Mouse (Mus musculus) embryonic facial prominence, embryonic 12.5 days (tissue): ENCODE measurements at regions not wholly inside any gene's neighbourhood (a gene's known extent, or its start where the extent isn't known, plus 50 kb on each side); places are given as distances from the start of the nearest gene placed in this dataset.

Experiments used
- ATAC-seq: fragments of 200-750 bp; cut with Nextera tagmentation; 2 replicates; pipeline ENCODE4 v1.8.0; 2017; ENCODE audit not compliant: insufficient number of reproducible peaks, insufficient read depth, low FRiP score, low TSS enrichment
- H3K27ac ChIP-seq: fragments of 300-500 bp; sonication (generic); 2 replicates; pipeline ENCODE4 v1.5.1; 2016; ENCODE audit warnings: mild to moderate bottlenecking
- H3K27me3 ChIP-seq: fragments of 300-500 bp; sonication (generic); 2 replicates; pipeline ENCODE4 v1.6.1; 2016; ENCODE audit warnings: mild to moderate bottlenecking, moderate library complexity
- H3K36me3 ChIP-seq: fragments of 300-500 bp; sonication (generic); 2 replicates; pipeline ENCODE4 v1.6.1; 2016; ENCODE audit warnings: mild to moderate bottlenecking
- H3K4me1 ChIP-seq: fragments of 300-500 bp; sonication (generic); 2 replicates; pipeline ENCODE4 v1.6.1; 2016
- H3K4me2 ChIP-seq: fragments of 300-500 bp; sonication (generic); replicated peaks from 2 replicates; pipeline ENCODE4 v1.6.1; 2016; ENCODE audit warnings: mild to moderate bottlenecking, moderate library complexity
- H3K4me3 ChIP-seq: fragments of 300-500 bp; sonication (generic); 2 replicates; pipeline ENCODE4 v1.5.1; 2016; ENCODE audit warnings: mild to moderate bottlenecking
- H3K9ac ChIP-seq: fragments of 300-500 bp; sonication (generic); 2 replicates; pipeline ENCODE4 v1.6.1; 2016; ENCODE audit warnings: mild to moderate bottlenecking, moderate library complexity
- H3K9me3 ChIP-seq: fragments of 300-500 bp; sonication (generic); 2 replicates; pipeline ENCODE4 v1.6.1; 2016; ENCODE audit warnings: mild to moderate bottlenecking, moderate library complexity
- whole genome bisulfite sequencing: fragments of 180-500 bp; shearing (Covaris S2); methylation state at CpG from one replicate; pipeline ENCODE4 v1.1.7; 2016; 5-methylcytosine and 5-hydroxymethylcytosine counted together

GRCm38 (mm10) chr3:113811790-113812189, 181.8 kb upstream of the Rnpc3 start:
- no peaks in the 10 kb centered on the region for H3K36me3 ChIP-seq
- H3K9ac ChIP-seq: no peak overlapping the region
- H3K27ac ChIP-seq: no peak overlapping the region
- WGBS: 72% methylated on average over 6 of the region's 6 CpGs
- no peak overlapping the region for H3K4me3 ChIP-seq
- no peak overlapping the region for H3K4me2 ChIP-seq
- no peaks in the 10 kb centered on the region for H3K9me3 ChIP-seq
- no peak for ATAC-seq
- no peaks in the 10 kb centered on the region for H3K27me3 ChIP-seq
- no peaks in the 10 kb centered on the region for H3K4me1 ChIP-seq

DNA sequence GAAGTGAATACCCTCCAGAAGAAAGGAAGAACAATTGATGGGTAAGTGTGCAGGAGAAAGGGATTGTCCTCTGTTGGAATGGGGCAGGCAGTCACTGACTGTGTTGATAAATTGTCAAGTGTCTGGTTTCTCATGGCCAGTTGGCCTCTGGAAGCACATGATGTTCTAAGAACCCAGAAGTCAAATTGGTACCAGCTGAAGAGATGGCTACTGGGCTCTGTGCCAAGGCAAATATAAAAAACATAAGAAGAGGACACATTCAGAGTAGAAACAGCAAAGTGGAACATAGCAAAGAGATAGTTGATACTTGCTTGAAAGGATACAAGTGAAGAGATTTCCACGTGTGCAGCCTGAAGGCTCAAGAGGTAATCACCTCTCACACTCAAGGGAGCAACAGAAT, 170.9 kb upstream of the Col11a1 start:
- ATAC-seq: peak; percentile 28; the same call in 1 of the 2 replicates
- no peak overlapping the region for H3K4me2 ChIP-seq
- H3K4me3 ChIP-seq: no peak overlapping the region
- no peaks in the 10 kb centered on the region for H3K9me3 ChIP-seq
- H3K27me3 ChIP-seq: no peaks in the 10 kb centered on the region
- H3K27ac ChIP-seq: no peak overlapping the region
- H3K36me3 ChIP-seq: no peaks in the 10 kb centered on the region
- H3K4me1 ChIP-seq: peaks cover 4% of the 10 kb centered on the region; the same call in 1 of the 2 replicates
- H3K9ac ChIP-seq: no peak overlapping the region
- 29% methylated on average over 1 of the region's 1 CpGs for WGBS

- Histone ChIP-seq H3K9me3 (no peaks in the 10 kb centered on the region), H3K4me1 (peaks cover 4% of the 10 kb centered on the region; the same call in 1 of the 2 replicates), H3K4me3 (no peak overlapping the region), H3K27me3 (no peaks in the 10 kb centered on the region), H3K36me3 (no peaks in the 10 kb centered on the region), H3K27ac (no peak overlapping the region), H3K4me2 (no peak overlapping the region), H3K9ac (no peak overlapping the region)
- 68% methylated on average over 5 of the region's 5 CpGs for WGBS
- ATAC-seq: no peak
Measured at GRCm38 (mm10) chr3:113860005-113860404, 170.3 kb upstream of the Col11a1 start.

DNA sequence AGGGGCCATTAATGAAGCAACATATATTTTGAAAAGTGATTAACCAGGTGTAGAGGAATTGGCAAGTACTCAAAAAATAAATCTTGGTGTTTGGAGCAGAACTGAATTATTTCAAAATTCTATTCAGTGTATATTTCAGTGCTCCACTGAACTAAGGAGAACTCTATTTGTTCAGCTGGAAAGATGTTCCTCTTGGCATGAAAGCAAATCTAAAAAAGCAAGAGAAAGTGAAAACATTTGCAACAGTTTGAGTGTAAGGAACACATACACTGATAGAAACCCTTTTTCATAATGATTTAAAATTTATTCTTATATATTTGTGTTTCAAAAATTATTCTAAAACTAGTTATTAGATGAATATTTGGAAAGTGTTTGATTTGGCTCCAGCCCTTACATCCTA, 169.9 kb upstream of the Col11a1 start:
- no peaks in the 10 kb centered on the region for H3K27me3 ChIP-seq
- no peaks in the 10 kb centered on the region for H3K9me3 ChIP-seq
- no peaks in the 10 kb centered on the region for H3K36me3 ChIP-seq
- H3K9ac ChIP-seq: no peak overlapping the region
- no peak overlapping the region for H3K4me2 ChIP-seq
- H3K4me3 ChIP-seq: no peak overlapping the region
- no peak for ATAC-seq
- H3K4me1 ChIP-seq: peaks cover 4% of the 10 kb centered on the region; the same call in 1 of the 2 replicates
- H3K27ac ChIP-seq: no peak overlapping the region

DNA sequence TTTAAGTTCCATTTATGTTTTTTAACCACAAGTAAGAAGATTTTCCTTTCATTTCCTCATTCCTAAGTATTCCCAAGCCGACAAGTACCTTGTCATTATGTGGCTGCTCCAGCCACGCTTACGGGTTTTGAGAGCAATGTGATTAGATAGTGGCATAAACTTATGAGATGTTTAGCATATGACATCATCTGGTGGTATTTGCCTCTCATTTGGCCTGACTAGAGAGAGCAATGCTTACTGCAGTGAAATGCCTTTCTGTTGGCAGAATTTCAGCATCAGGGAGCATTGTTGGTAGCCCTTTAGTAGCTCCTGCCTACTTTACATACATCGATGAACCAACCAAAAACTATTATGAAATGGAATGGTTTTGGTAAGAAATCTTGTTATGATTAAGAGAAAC, 157.1 kb upstream of the Col11a1 start:
- Histone ChIP-seq H3K4me1 (no peaks in the 10 kb centered on the region), H3K4me2 (no peak overlapping the region), H3K27me3 (no peaks in the 10 kb centered on the region), H3K9ac (no peak overlapping the region), H3K9me3 (no peaks in the 10 kb centered on the region), H3K36me3 (no peaks in the 10 kb centered on the region), H3K4me3 (no peak overlapping the region), H3K27ac (no peak overlapping the region)
- WGBS: 80% methylated on average over 4 of the region's 4 CpGs
- no peak for ATAC-seq

DNA sequence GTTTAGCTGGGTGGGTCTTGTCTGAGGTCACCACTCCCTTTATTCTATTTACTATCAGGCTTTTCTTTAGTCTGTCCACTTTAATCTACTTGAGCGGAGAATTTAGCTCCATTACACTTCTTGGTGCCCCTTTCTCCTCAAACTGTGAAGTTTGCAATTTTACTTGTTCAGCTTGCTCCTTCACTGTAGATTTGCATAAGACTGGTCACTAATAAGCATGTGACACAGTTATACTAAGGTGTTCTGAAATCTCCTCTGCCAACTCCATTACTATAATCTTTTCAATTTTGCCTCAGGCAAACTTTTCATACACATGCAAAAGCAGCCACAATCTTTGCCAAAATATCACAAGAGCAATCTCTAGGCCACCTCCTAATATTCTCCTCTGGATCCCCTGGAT, 125.2 kb upstream of the Col11a1 start:
- H3K36me3 ChIP-seq: no peaks in the 10 kb centered on the region
- 93% methylated on average over 1 of the region's 1 CpGs for WGBS
- no peak overlapping the region for H3K4me3 ChIP-seq
- no peaks in the 10 kb centered on the region for H3K9me3 ChIP-seq
- H3K4me2 ChIP-seq: no peak overlapping the region
- H3K27me3 ChIP-seq: no peaks in the 10 kb centered on the region
- no peak for ATAC-seq
- H3K9ac ChIP-seq: no peak overlapping the region
- no peaks in the 10 kb centered on the region for H3K4me1 ChIP-seq
- H3K27ac ChIP-seq: no peak overlapping the region

- WGBS: 77% methylated on average over 2 of the region's 2 CpGs
- Histone ChIP-seq H3K4me1 (no peaks in the 10 kb centered on the region), H3K27me3 (no peaks in the 10 kb centered on the region), H3K4me2 (no peak overlapping the region), H3K9me3 (no peaks in the 10 kb centered on the region), H3K4me3 (no peak overlapping the region), H3K9ac (no peak overlapping the region), H3K27ac (no peak overlapping the region), H3K36me3 (no peaks in the 10 kb centered on the region)
- no peak for ATAC-seq
Measured at GRCm38 (mm10) chr3:113919350-113920179, 110.8 kb upstream of the Col11a1 start.

DNA sequence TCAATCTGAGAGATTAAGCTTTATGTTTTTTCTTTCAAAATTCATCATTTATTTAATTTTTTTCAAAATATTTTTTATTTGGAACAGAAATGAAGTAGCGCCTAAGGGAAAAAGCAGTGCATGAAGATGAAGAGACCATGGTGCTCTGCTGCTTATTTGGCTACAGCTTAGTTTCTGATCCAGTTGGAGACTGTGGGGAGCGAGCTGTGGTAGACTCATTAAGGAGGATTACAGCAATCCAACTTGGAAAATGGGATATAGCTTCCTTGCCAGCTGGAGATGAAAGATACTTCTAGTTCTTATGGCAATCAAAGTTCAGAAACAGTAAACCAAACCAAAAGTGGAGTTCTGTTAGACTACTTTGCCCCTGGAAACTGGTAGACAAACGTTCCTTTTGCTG, 98.8 kb upstream of the Col11a1 start:
- no peak overlapping the region for H3K27ac ChIP-seq
- H3K9ac ChIP-seq: no peak overlapping the region
- 77% methylated on average over 3 of the region's 3 CpGs for WGBS
- no peaks in the 10 kb centered on the region for H3K27me3 ChIP-seq
- no peaks in the 10 kb centered on the region for H3K9me3 ChIP-seq
- no peak for ATAC-seq
- no peak overlapping the region for H3K4me3 ChIP-seq
- no peaks in the 10 kb centered on the region for H3K36me3 ChIP-seq
- H3K4me2 ChIP-seq: no peak overlapping the region
- no peaks in the 10 kb centered on the region for H3K4me1 ChIP-seq

DNA sequence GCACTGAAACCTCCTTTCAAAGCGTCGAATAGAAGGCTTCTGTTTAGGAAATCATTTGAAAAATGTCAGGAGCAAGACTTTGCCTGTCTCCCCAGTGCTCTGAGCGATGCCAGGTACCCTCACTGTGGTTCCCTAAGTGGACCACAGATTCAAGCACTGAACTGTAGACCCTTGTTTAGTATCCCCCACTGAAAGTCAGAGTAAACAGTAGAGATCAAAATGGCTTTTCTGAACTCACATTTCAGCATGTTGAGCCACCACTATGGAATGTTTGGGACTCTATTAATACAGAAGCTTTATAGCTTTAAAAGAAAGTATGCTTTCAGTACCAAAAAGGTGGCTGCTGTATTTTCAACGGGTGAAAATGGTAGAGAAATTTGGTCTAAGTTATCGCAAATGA, 79.8 kb upstream of the Col11a1 start:
- 0 out of 2 replicates have a peak, but pooled peaks cover 4% of the 10 kb centered on the region for H3K4me1 ChIP-seq
- H3K4me2 ChIP-seq: no peak overlapping the region
- H3K27me3 ChIP-seq: no peaks in the 10 kb centered on the region
- WGBS: 78% methylated on average over 5 of the region's 5 CpGs
- H3K9ac ChIP-seq: no peak overlapping the region
- ATAC-seq: no peak
- H3K4me3 ChIP-seq: no peak overlapping the region
- H3K36me3 ChIP-seq: no peaks in the 10 kb centered on the region
- no peak overlapping the region for H3K27ac ChIP-seq
- no peaks in the 10 kb centered on the region for H3K9me3 ChIP-seq

- H3K9me3 ChIP-seq: no peaks in the 10 kb centered on the region
- H3K4me2 ChIP-seq: no peak overlapping the region
- H3K27ac ChIP-seq: no peak overlapping the region
- ATAC-seq: no peak
- H3K4me1 ChIP-seq: 0 out of 2 replicates have a peak, but pooled peaks cover 4% of the 10 kb centered on the region
- H3K36me3 ChIP-seq: no peaks in the 10 kb centered on the region
- 62% methylated on average over 2 of the region's 2 CpGs for whole genome bisulfite sequencing
- no peaks in the 10 kb centered on the region for H3K27me3 ChIP-seq
- no peak overlapping the region for H3K9ac ChIP-seq
- H3K4me3 ChIP-seq: no peak overlapping the region
Measured at GRCm38 (mm10) chr3:113952468-113952867, 77.9 kb upstream of the Col11a1 start.

DNA sequence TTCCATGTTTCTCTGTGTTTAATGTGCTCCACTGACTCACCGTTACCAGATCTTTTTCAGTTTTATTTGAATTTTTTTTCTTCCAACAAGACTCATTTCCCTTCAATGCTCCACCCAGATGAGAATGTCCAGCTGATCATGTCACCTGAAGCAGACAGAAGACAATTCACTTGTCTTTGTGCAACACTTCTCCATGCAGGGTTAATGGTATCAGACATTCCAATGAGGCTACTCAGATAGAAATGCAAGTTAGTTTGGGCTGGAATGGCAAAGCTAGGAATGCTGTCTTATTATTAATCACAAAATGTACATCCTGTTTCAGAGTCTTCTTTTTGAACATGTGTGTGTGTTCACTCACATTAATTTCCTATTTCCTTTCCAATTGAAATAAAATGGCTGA, 77.2 kb upstream of the Col11a1 start:
- Histone ChIP-seq H3K4me2 (no peak overlapping the region), H3K4me1 (0 out of 2 replicates have a peak, but pooled peaks cover 4% of the 10 kb centered on the region)
- WGBS: 79% methylated on average over 1 of the region's 1 CpGs

GRCm38 (mm10) chr3:113954486-113954885, 75.9 kb upstream of the Col11a1 start:
- Histone ChIP-seq H3K36me3 (no peaks in the 10 kb centered on the region), H3K9me3 (no peaks in the 10 kb centered on the region), H3K4me3 (no peak overlapping the region), H3K4me2 (no peak overlapping the region), H3K27ac (no peak overlapping the region), H3K4me1 (0 out of 2 replicates have a peak, but pooled peaks cover 4% of the 10 kb centered on the region), H3K9ac (no peak overlapping the region), H3K27me3 (no peaks in the 10 kb centered on the region)
- ATAC-seq: no peak

More for the DNA sequence above, 77.2 kb upstream of the Col11a1 start:
- Histone ChIP-seq H3K9ac (no peak overlapping the region), H3K9me3 (no peaks in the 10 kb centered on the region), H3K27me3 (no peaks in the 10 kb centered on the region), H3K4me3 (no peak overlapping the region), H3K36me3 (no peaks in the 10 kb centered on the region), H3K27ac (no peak overlapping the region)
- no peak for ATAC-seq
